Mouse (Mus musculus) intestine, embryonic 16.5 days (tissue): ENCODE data around the gene Gm20388. TPM values are rescaled to one million over a fixed set of nuclear protein-coding genes. Genes with fewer than 3 reads are reported as not detected.

Experiments
- ATAC-seq: fragments of 200-750 bp; cut with Nextera tagmentation; 2 replicates; pipeline ENCODE4 v1.8.0; 2017; ENCODE audit warnings: moderate TSS enrichment, moderate library complexity
- H3K27ac ChIP-seq: fragments of 300-500 bp; sonication (generic); 2 replicates; pipeline ENCODE4 v1.5.1; 2014; ENCODE audit warnings: mild to moderate bottlenecking, low read length
- H3K27me3 ChIP-seq: fragments of 300-500 bp; sonication (generic); replicated peaks from 2 replicates; pipeline ENCODE4 v1.6.1; 2014; ENCODE audit warnings: low read length, control low read depth, mixed read lengths; ENCODE audit not compliant: control insufficient read depth, insufficient read depth
- H3K36me3 ChIP-seq: fragments of 300-500 bp; sonication (generic); 2 replicates; pipeline ENCODE4 v1.6.1; 2014; ENCODE audit warnings: low read length, control low read depth; ENCODE audit not compliant: control insufficient read depth, insufficient read depth
- H3K4me1 ChIP-seq: fragments of 300-500 bp; sonication (generic); 2 replicates; pipeline ENCODE4 v1.6.1; 2014; ENCODE audit warnings: low read length, control low read depth, mixed read lengths; ENCODE audit not compliant: control insufficient read depth, insufficient read depth
- H3K4me2 ChIP-seq: fragments of 300-500 bp; sonication (generic); 2 replicates; pipeline ENCODE4 v1.6.1; 2014; ENCODE audit warnings: low read depth, low read length, control low read depth
- H3K4me3 ChIP-seq: fragments of 300-500 bp; sonication (generic); 2 replicates; pipeline ENCODE4 v1.5.1; 2014; ENCODE audit warnings: mild to moderate bottlenecking, low read length
- H3K9ac ChIP-seq: fragments of 300-500 bp; sonication (generic); 2 replicates; pipeline ENCODE4 v1.6.1; 2014; ENCODE audit warnings: low read depth, low read length
- H3K9me3 ChIP-seq: fragments of 300-500 bp; sonication (generic); 2 replicates; pipeline ENCODE4 v1.6.1; 2016; ENCODE audit warnings: low read length, control low read depth; ENCODE audit not compliant: control insufficient read depth
- WGBS: fragments of 180-500 bp; shearing (Covaris S2); extraction: QIAGEN DNeasy Blood & Tissue Kit; methylation state at CpG from one replicate; pipeline ENCODE4 v1.1.7; 2014; 5-methylcytosine and 5-hydroxymethylcytosine counted together
- polyA plus RNA-seq: library from polyadenylated mRNA; unstranded; fragments of >200 nt; fragmentation: Nextera tagmentation; extraction: Ambion mirVana; gene quantifications from 2 replicates; pipeline ENCODE4 v1.2.1, GENCODE M21; 2015

Gene Gm20388
- polyA plus RNA-seq, 1 experiment from 2014 or later = 5.8 TPM

GRCm38 (mm10) chr8:120422236-120422635 lies 511.6 kb downstream of the Gm20388 start:
- ATAC-seq = no peak
- 84% methylated on average over 8 of the region's 8 CpGs for WGBS

GRCm38 (mm10) chr8:120423576-120423975 lies 512.9 kb downstream of the Gm20388 start:
- Histone ChIP-seq H3K9ac (no peak overlapping the region), H3K9me3 (no peaks in the 10 kb centered on the region), H3K4me2 (no peak overlapping the region)

More at GRCm38 (mm10) chr8:120422236-120422635, 511.6 kb downstream of the Gm20388 start:
- Histone ChIP-seq H3K9ac (no peak overlapping the region), H3K9me3 (no peaks in the 10 kb centered on the region), H3K36me3 (no peaks in the 10 kb centered on the region), H3K4me3 (no peak overlapping the region), H3K4me1 (peaks cover 63% of the 10 kb centered on the region), H3K27me3 (no peaks in the 10 kb centered on the region), H3K4me2 (no peak overlapping the region), H3K27ac (no peak overlapping the region)

GRCm38 (mm10) chr8:120424829-120425198 lies 514.2 kb downstream of the Gm20388 start:
- Histone ChIP-seq H3K27ac (peak overlapping the region; percentile 33), H3K36me3 (no peaks in the 10 kb centered on the region), H3K9me3 (no peaks in the 10 kb centered on the region), H3K27me3 (no peaks in the 10 kb centered on the region), H3K4me2 (no peak overlapping the region), H3K4me3 (no peak overlapping the region), H3K9ac (peak overlapping the region; percentile 48), H3K4me1 (peaks cover 56% of the 10 kb centered on the region)
- 43% methylated on average over 4 of the region's 4 CpGs for WGBS
- no peak for ATAC-seq

More at GRCm38 (mm10) chr8:120423576-120423975, 512.9 kb downstream of the Gm20388 start:
- no peak overlapping the region for H3K27ac ChIP-seq
- peaks cover 56% of the 10 kb centered on the region for H3K4me1 ChIP-seq
- no peak overlapping the region for H3K4me3 ChIP-seq
- no peak for ATAC-seq
- no peaks in the 10 kb centered on the region for H3K36me3 ChIP-seq
- H3K27me3 ChIP-seq = no peaks in the 10 kb centered on the region
- 56% methylated on average over 7 of the region's 7 CpGs for WGBS

GRCm38 (mm10) chr8:120425199-120425941 lies 514.7 kb downstream of the Gm20388 start:
- no peaks in the 10 kb centered on the region for H3K9me3 ChIP-seq
- H3K4me3 ChIP-seq = no peak overlapping the region
- H3K4me1 ChIP-seq = peaks cover 56% of the 10 kb centered on the region
- H3K4me2 ChIP-seq = no peak overlapping the region
- 38% methylated on average over 8 of the region's 8 CpGs for WGBS
- 0 out of 2 replicates have a peak overlapping the region, but pooled peaks have one; percentile 15 for H3K9ac ChIP-seq
- H3K27me3 ChIP-seq = no peaks in the 10 kb centered on the region
- ATAC-seq = peak; percentile 61
- H3K27ac ChIP-seq = peak overlapping the region; percentile 37
- H3K36me3 ChIP-seq = no peaks in the 10 kb centered on the region

- Histone ChIP-seq H3K27me3 (no peaks in the 10 kb centered on the region), H3K4me2 (no peak overlapping the region), H3K27ac (0 out of 2 replicates have a peak overlapping the region, but pooled peaks have one; percentile 10), H3K36me3 (no peaks in the 10 kb centered on the region), H3K4me3 (no peak overlapping the region), H3K4me1 (peaks cover 53% of the 10 kb centered on the region), H3K9ac (no peak overlapping the region), H3K9me3 (no peaks in the 10 kb centered on the region)
- ATAC-seq = no peak
- 57% methylated on average over 1 of the region's 1 CpGs for WGBS
Observed at GRCm38 (mm10) chr8:120426105-120426504, 515.5 kb downstream of the Gm20388 start.

- ATAC-seq = no peak
- Histone ChIP-seq H3K4me1 (peaks cover 46% of the 10 kb centered on the region), H3K27me3 (no peaks in the 10 kb centered on the region), H3K27ac (peak overlapping the region; percentile 48), H3K4me3 (no peak overlapping the region), H3K9ac (peak overlapping the region; percentile 15; the same call in 1 of the 2 replicates), H3K36me3 (no peaks in the 10 kb centered on the region), H3K4me2 (no peak overlapping the region), H3K9me3 (no peaks in the 10 kb centered on the region)
- WGBS = 47% methylated on average over 20 of the region's 20 CpGs
Observed at GRCm38 (mm10) chr8:120426622-120427385, 516.2 kb downstream of the Gm20388 start.

- WGBS = 82% methylated on average over 5 of the region's 5 CpGs
Observed at GRCm38 (mm10) chr8:120428492-120428891, 517.9 kb downstream of the Gm20388 start.

GRCm38 (mm10) chr8:120429116-120429515 lies 518.5 kb downstream of the Gm20388 start:
- WGBS = 100% methylated on average over 1 of the region's 1 CpGs
- H3K27me3 ChIP-seq = no peaks in the 10 kb centered on the region

More at GRCm38 (mm10) chr8:120428492-120428891, 517.9 kb downstream of the Gm20388 start:
- H3K4me1 ChIP-seq = peaks cover 38% of the 10 kb centered on the region
- H3K4me2 ChIP-seq = no peak overlapping the region
- no peak for ATAC-seq
- no peak overlapping the region for H3K4me3 ChIP-seq
- no peak overlapping the region for H3K9ac ChIP-seq
- H3K27me3 ChIP-seq = no peaks in the 10 kb centered on the region
- H3K36me3 ChIP-seq = no peaks in the 10 kb centered on the region; the same call in 1 of the 2 replicates
- H3K27ac ChIP-seq = no peak overlapping the region
- 0 out of 2 replicates have a peak, but pooled peaks cover under 1% of the 10 kb centered on the region for H3K9me3 ChIP-seq

GRCm38 (mm10) chr8:120431042-120431441 lies 520.4 kb downstream of the Gm20388 start:
- Histone ChIP-seq H3K27ac (no peak overlapping the region), H3K27me3 (no peaks in the 10 kb centered on the region), H3K4me2 (no peak overlapping the region), H3K9ac (no peak overlapping the region), H3K4me1 (peaks cover 14% of the 10 kb centered on the region), H3K9me3 (peaks cover 5% of the 10 kb centered on the region; the same call in 1 of the 2 replicates), H3K4me3 (no peak overlapping the region), H3K36me3 (no peaks in the 10 kb centered on the region; the same call in 1 of the 2 replicates)
- WGBS = 85% methylated on average over 12 of the region's 12 CpGs
- no peak for ATAC-seq

More at GRCm38 (mm10) chr8:120429116-120429515, 518.5 kb downstream of the Gm20388 start:
- Histone ChIP-seq H3K4me1 (peaks cover 32% of the 10 kb centered on the region), H3K27ac (no peak overlapping the region), H3K4me2 (no peak overlapping the region), H3K9ac (no peak overlapping the region), H3K9me3 (peaks cover 5% of the 10 kb centered on the region; the same call in 1 of the 2 replicates), H3K36me3 (no peaks in the 10 kb centered on the region; the same call in 1 of the 2 replicates), H3K4me3 (no peak overlapping the region)
- no peak for ATAC-seq
